Mouse (Mus musculus) G1E (cell line): ENCODE measurements at regions not wholly inside any gene's neighbourhood (a gene's known extent, or its start where the extent isn't known, plus 50 kb on each side); places are given as distances from the start of the nearest gene placed in this dataset.

Experiments used
- ATAC-seq: 2 replicates; pipeline ENCODE4 v1.8.0; 2016; ENCODE audit warnings: mild to moderate bottlenecking; ENCODE audit not compliant: insufficient number of reproducible peaks, poor library complexity, low FRiP score, severe bottlenecking; ENCODE audit errors: extremely low read depth
- DNase-seq: peaks from one replicate; pipeline ENCODE4 v3.0.0; 2012; ENCODE audit warnings: low spot score
- H3K27me3 ChIP-seq: 2 replicates; pipeline ENCODE4 v1.6.1; 2012; ENCODE audit warnings: mild to moderate bottlenecking, low read length, inconsistent platforms; ENCODE audit not compliant: insufficient read depth
- H3K36me3 ChIP-seq: replicated peaks from 2 replicates; pipeline ENCODE3; 2012; ENCODE audit warnings: mild to moderate bottlenecking, inconsistent platforms
- H3K4me1 ChIP-seq: 2 replicates; pipeline ENCODE4 v1.6.1; 2012; ENCODE audit warnings: low read depth, low read length, inconsistent platforms, mixed read lengths; ENCODE audit not compliant: insufficient read depth
- H3K4me3 ChIP-seq: 2 replicates; pipeline ENCODE4 v1.5.1; 2012; ENCODE audit warnings: low read depth, mild to moderate bottlenecking, inconsistent platforms, low read length, moderate library complexity, mixed read lengths
- H3K9me3 ChIP-seq: replicated peaks from 2 replicates; pipeline ENCODE4 v1.6.1; 2012; ENCODE audit warnings: inconsistent platforms
- CTCF ChIP-seq: IDR thresholded peaks from 2 replicates; pipeline ENCODE4 v1.5.1; 2012; ENCODE audit warnings: low read depth, low read length, inconsistent platforms, mixed read lengths
- GATA1 ChIP-seq: IDR thresholded peaks from 2 replicates; pipeline ENCODE4 v1.6.1; 2012; ENCODE audit warnings: borderline replicate concordance, low read length, inconsistent platforms, mixed read lengths
- GATA2 ChIP-seq: IDR thresholded peaks from 2 replicates; pipeline ENCODE4 v1.6.1; 2012; ENCODE audit warnings: low read depth, low read length, inconsistent platforms, borderline replicate concordance
- POLR2AphosphoS5 ChIP-seq: IDR thresholded peaks from 2 replicates; pipeline ENCODE4 v1.6.1; 2012; ENCODE audit warnings: low read depth, low read length, inconsistent platforms; ENCODE audit not compliant: insufficient replicate concordance
- TAL1 ChIP-seq: conservative IDR thresholded peaks from 2 replicates; pipeline ENCODE4 v1.6.1; 2012; ENCODE audit warnings: low read depth, low read length, inconsistent platforms, mixed read lengths

- H3K4me1 ChIP-seq = no peaks in the 10 kb centered on the region
- H3K4me3 ChIP-seq = no peak overlapping the region
- no peaks in the 10 kb centered on the region for H3K27me3 ChIP-seq
- no peak for DNase-seq
- H3K9me3 ChIP-seq = no peaks in the 10 kb centered on the region
- ATAC-seq = no peak
- no peaks in the 10 kb centered on the region for H3K36me3 ChIP-seq
- TF ChIP-seq GATA1 = no peak
- TF ChIP-seq GATA2 = no peak
- TF ChIP-seq POLR2AphosphoS5 = no peak
- no peak for TF ChIP-seq CTCF
Observed at GRCm38 (mm10) chr11:18558665-18559064, 460.1 kb downstream of the Meis1 start.

GRCm38 (mm10) chr11:18535592-18535857 lies 483.3 kb downstream of the Meis1 start:
- Histone ChIP-seq H3K27me3 (no peaks in the 10 kb centered on the region), H3K4me1 (no peaks in the 10 kb centered on the region), H3K9me3 (no peaks in the 10 kb centered on the region), H3K4me3 (no peak overlapping the region), H3K36me3 (no peaks in the 10 kb centered on the region)
- ATAC-seq (no peak), DNase-seq (no peak)
- TF ChIP-seq POLR2AphosphoS5 (no peak), TAL1 (no peak), GATA1 (no peak), CTCF (no peak), GATA2 (no peak)

GRCm38 (mm10) chr11:18534807-18535591 lies 483.8 kb downstream of the Meis1 start:
- ATAC-seq = no peak
- no peak for TF ChIP-seq POLR2AphosphoS5
- no peak overlapping the region for H3K4me3 ChIP-seq

GRCm38 (mm10) chr11:18531264-18532110 lies 487.3 kb downstream of the Meis1 start:
- no peak for DNase-seq
- H3K27me3 ChIP-seq = no peaks in the 10 kb centered on the region
- TF ChIP-seq GATA2 (no peak), GATA1 (no peak), POLR2AphosphoS5 (no peak), CTCF (no peak), TAL1 (no peak)
- no peaks in the 10 kb centered on the region for H3K36me3 ChIP-seq
- no peak overlapping the region for H3K4me3 ChIP-seq
- no peak for ATAC-seq
- no peaks in the 10 kb centered on the region for H3K9me3 ChIP-seq
- H3K4me1 ChIP-seq = no peaks in the 10 kb centered on the region

More at GRCm38 (mm10) chr11:18534807-18535591, 483.8 kb downstream of the Meis1 start:
- Histone ChIP-seq H3K27me3 (no peaks in the 10 kb centered on the region), H3K9me3 (no peaks in the 10 kb centered on the region), H3K4me1 (no peaks in the 10 kb centered on the region), H3K36me3 (no peaks in the 10 kb centered on the region)
- DNase-seq = no peak

- H3K9me3 ChIP-seq = no peaks in the 10 kb centered on the region
- TF ChIP-seq GATA1 = no peak
- TF ChIP-seq TAL1 = no peak
- TF ChIP-seq CTCF = no peak
- TF ChIP-seq GATA2 = no peak
- TF ChIP-seq POLR2AphosphoS5 = no peak
- no peak for DNase-seq
- no peaks in the 10 kb centered on the region for H3K27me3 ChIP-seq
- H3K4me1 ChIP-seq = no peaks in the 10 kb centered on the region
- H3K4me3 ChIP-seq = no peak overlapping the region
- H3K36me3 ChIP-seq = no peaks in the 10 kb centered on the region
- ATAC-seq = no peak
Observed at GRCm38 (mm10) chr11:18528568-18528967, 490.2 kb downstream of the Meis1 start.

GRCm38 (mm10) chr11:18495108-18495757 lies 523.6 kb downstream of the Meis1 start:
- H3K36me3 ChIP-seq = no peaks in the 10 kb centered on the region
- no peaks in the 10 kb centered on the region for H3K9me3 ChIP-seq
- H3K27me3 ChIP-seq = no peaks in the 10 kb centered on the region
- H3K4me3 ChIP-seq = no peak overlapping the region
- TF ChIP-seq TAL1 (no peak), GATA1 (no peak), GATA2 (no peak), CTCF (no peak), POLR2AphosphoS5 (no peak)
- DNase-seq (no peak), ATAC-seq (no peak)
- no peaks in the 10 kb centered on the region for H3K4me1 ChIP-seq
